ENCODE assay signal across 12 mouse cellular contexts in the genomic region with DNA sequence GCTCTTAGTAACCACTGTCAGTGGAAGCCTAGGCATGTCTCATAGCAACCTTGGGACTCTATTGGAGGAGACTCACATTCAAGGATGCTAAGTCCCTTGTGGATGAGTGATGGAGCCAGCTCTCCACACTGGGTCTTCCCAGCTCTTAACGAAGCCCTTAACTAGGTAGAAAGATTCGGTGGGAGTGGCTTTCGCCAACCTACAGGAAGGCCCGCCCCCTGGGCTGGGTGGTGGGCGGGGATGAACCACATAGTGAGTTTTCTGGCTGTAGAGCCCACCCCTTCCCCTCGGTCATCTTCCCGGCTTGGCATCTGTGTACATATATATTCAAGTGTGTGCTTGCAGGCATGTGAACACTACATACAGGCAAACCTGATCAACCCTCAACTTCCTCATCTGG.
DNase-seq lines count a peak whose midpoint lies in the region; ATAC-seq and TF ChIP-seq lines count a peak whose summit lies in the region.
"Had no signal": no experiment of that assay in that cellular context is flagged by ENCODE, and none has a peak within 500 bp of the region (broad histone marks: within the 10 kb centered on the region; RNA-seq: fewer than 3 reads in every experiment).

No protein-coding gene starts in this region.

- no peaks in the 10 kb centered on the region for H3K27me3 ChIP-seq in heart, embryonic 11.5 days (ENCODE audit: control insufficient read depth, insufficient read depth, low read length)
- H3K27me3 ChIP-seq in lung, embryonic 14.5 days (ENCODE audit: insufficient read depth, low read length): no peaks in the 10 kb centered on the region
- no peaks in the 10 kb centered on the region for H3K27me3 ChIP-seq in limb, embryonic 15.5 days

- H3K36me3 ChIP-seq in heart, embryonic 11.5 days (ENCODE audit: control insufficient read depth, insufficient read depth, low read length): no peaks in the 10 kb centered on the region
- no peaks in the 10 kb centered on the region for H3K36me3 ChIP-seq in lung, embryonic 14.5 days (ENCODE audit: insufficient read depth)
- no peaks in the 10 kb centered on the region for H3K36me3 ChIP-seq in limb, embryonic 15.5 days
- H3K36me3 ChIP-seq: midbrain, embryonic 13.5 days had no signal

- 50% methylated on average over 7 of the region's 7 CpGs for WGBS in heart, embryonic 11.5 days (ENCODE audit: insufficient replicate concordance)
- 60% methylated on average over 7 of the region's 7 CpGs for WGBS in lung, embryonic 14.5 days
- 65% methylated on average over 7 of the region's 7 CpGs for WGBS in limb, embryonic 15.5 days

- no peaks in the 10 kb centered on the region for H3K9me3 ChIP-seq in heart, embryonic 11.5 days (replicated peaks; ENCODE audit: control insufficient read depth, low read length)
- H3K9me3 ChIP-seq in lung, embryonic 14.5 days (ENCODE audit: low read depth, low read length): no peaks in the 10 kb centered on the region
- H3K9me3 ChIP-seq in limb, embryonic 15.5 days: no peaks in the 10 kb centered on the region
- H3K9me3 ChIP-seq: midbrain, embryonic 13.5 days had no signal

- TF ChIP-seq CTCF in lung, embryonic 14.5 days (IDR thresholded peaks at IDR 0.05; ENCODE audit: low read depth): no peak

- ATAC-seq in heart, embryonic 11.5 days (replicated peaks; ENCODE audit: insufficient number of reproducible peaks, low FRiP score, low TSS enrichment): no peak
- ATAC-seq in lung, embryonic 14.5 days (ENCODE audit: insufficient read depth): no peak
- no peak for ATAC-seq in limb, embryonic 15.5 days (ENCODE audit: insufficient number of reproducible peaks, low FRiP score, low TSS enrichment, low read depth)
- ATAC-seq: midbrain, embryonic 13.5 days had no signal

- H3K4me1 ChIP-seq in heart, embryonic 11.5 days (ENCODE audit: control insufficient read depth, insufficient read depth, low read length): no peaks in the 10 kb centered on the region
- H3K4me1 ChIP-seq in lung, embryonic 14.5 days (ENCODE audit: insufficient read depth): no peaks in the 10 kb centered on the region
- H3K4me1 ChIP-seq in limb, embryonic 15.5 days: 0 out of 2 replicates have a peak, but pooled peaks cover 2% of the 10 kb centered on the region

- DNase-seq in heart, postnatal 25 days (ENCODE audit: low spot score): no peak
- DNase-seq in lung, embryonic 14.5 days: no peak
- no peak for DNase-seq in lung, postnatal 4 days
- DNase-seq in ZHBTc4 (ENCODE audit: low read depth, low spot score): peak; percentile 88
- no peak for DNase-seq in T-cell, adult 2 months (ENCODE audit: low spot score)
- no peak for DNase-seq in adrenal gland, postnatal 25 days
- DNase-seq: cerebellum, adult 2 months; kidney, postnatal 10 days; lung, adult 2 months had no signal

- intact Hi-C loops in heart, postnatal 25 days (cut with DNase I): no loop called here

- peak overlapping the region; percentile 35; the same call in 1 of the 2 replicates for H3K4me3 ChIP-seq in heart, embryonic 11.5 days (ENCODE audit: low read depth, low read length)
- H3K4me3 ChIP-seq in lung, embryonic 14.5 days (ENCODE audit: low read depth, low read length): no peak overlapping the region
- H3K4me3 ChIP-seq in limb, embryonic 15.5 days: peak overlapping the region; percentile 37; the same call in 1 of the 2 replicates

- no peak overlapping the region for H3K9ac ChIP-seq in heart, embryonic 11.5 days (ENCODE audit: low read depth, low read length)
- no peak overlapping the region for H3K9ac ChIP-seq in lung, embryonic 14.5 days
- no peak overlapping the region for H3K9ac ChIP-seq in limb, embryonic 15.5 days
- H3K9ac ChIP-seq: midbrain, embryonic 13.5 days had no signal

- H3K4me2 ChIP-seq in heart, embryonic 11.5 days: peak overlapping the region; percentile 59
- H3K4me2 ChIP-seq in lung, embryonic 14.5 days: peak overlapping the region; percentile 56; the same call in 1 of the 2 replicates
- peak overlapping the region; percentile 40; the same call in 1 of the 2 replicates for H3K4me2 ChIP-seq in limb, embryonic 15.5 days

- H3K27ac ChIP-seq in heart, embryonic 11.5 days (ENCODE audit: low read depth, low read length): no peak overlapping the region
- H3K27ac ChIP-seq in lung, embryonic 14.5 days (ENCODE audit: low read depth): no peak overlapping the region
- no peak overlapping the region for H3K27ac ChIP-seq in limb, embryonic 15.5 days
- H3K27ac ChIP-seq: midbrain, embryonic 13.5 days had no signal
